Mouse (Mus musculus) stomach, postnatal 0 days (tissue): ENCODE results near the gene Cdh12.

Source experiments
- CTCF ChIP-seq: IDR thresholded peaks from 2 replicates; pipeline ENCODE4 v1.5.1; 2016; ENCODE audit warnings: antibody characterized with exemption, low read depth, mild to moderate bottlenecking, moderate library complexity
- EP300 ChIP-seq: optimal IDR thresholded peaks from 2 replicates; pipeline ENCODE3; 2016; ENCODE audit warnings: antibody characterized with exemption

- TF ChIP-seq CTCF (no peak), EP300 (no peak)
Measured at GRCm38 (mm10) chr15:20893471-20893870, 444.4 kb downstream of the Cdh12 start.
